Mouse (Mus musculus): Measurements from ENCODE around the gene Fam19a5.
A peak's percentile ranks its signal among the peaks of the same experiment; 100 is the strongest.

The Fam19a5 gene

DNA sequence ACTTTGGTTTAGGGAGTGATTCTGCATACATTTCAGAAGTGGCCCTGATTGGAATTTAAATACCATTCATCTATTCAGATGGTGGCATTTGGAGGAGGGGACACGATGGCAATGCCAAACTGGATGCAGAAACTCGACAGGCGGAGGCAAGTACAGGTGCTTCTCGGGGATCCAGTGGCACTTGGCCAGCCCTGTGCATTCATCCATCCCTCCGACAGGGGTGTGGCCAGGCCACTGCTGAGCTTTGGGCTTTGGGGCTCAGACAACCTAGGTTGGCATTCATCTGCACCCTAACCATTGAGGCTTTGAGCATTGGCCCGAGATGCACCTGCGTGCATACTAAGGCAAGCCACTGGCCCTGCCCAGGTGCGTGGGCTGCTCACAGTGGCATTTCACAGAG lies 52.6 kb downstream of the Fam19a5 start:
- DNase-seq: peak; percentile 54 to 74

DNA sequence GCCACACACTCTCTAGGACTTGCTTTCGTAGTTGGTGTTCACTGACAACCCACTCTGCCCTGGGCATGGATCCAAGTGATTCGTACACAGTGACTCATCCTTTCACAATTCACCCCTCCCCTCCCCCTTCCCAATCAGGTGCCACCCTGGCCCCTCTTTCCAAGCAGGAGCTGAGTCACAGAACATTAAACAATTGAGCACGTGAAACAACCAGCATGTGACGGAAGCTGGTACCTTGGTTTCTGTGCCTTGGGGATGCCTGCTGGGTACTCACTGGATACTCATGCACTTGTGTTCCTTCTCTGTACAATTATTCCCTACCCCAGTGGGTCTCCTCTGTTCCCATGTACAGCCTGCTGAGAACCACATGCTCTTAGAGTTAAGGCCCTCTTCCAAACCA lies 53.0 kb downstream of the Fam19a5 start:
- peak; percentile 68 to 75 for DNase-seq

DNA sequence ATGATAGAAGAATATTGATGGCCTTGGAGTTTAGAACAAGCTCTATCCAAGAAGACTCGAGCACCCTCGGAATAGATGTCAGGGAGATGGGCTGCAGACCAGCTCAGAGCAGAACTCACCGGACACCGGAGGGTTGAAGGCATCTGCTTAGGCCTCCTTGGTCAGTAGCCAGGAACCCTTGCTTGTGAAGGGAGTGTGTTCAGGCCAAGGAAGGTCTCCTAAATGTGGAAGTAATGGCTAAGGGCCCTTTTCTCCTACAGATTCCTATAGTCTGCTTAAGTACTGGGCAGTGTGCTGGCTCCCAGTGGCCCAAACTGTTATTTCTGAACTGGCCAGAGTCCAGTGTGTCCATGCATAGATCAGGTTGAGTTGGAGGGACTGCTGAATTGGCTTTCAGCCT lies 53.7 kb downstream of the Fam19a5 start:
- DNase-seq: peak; percentile 44 to 46

DNA sequence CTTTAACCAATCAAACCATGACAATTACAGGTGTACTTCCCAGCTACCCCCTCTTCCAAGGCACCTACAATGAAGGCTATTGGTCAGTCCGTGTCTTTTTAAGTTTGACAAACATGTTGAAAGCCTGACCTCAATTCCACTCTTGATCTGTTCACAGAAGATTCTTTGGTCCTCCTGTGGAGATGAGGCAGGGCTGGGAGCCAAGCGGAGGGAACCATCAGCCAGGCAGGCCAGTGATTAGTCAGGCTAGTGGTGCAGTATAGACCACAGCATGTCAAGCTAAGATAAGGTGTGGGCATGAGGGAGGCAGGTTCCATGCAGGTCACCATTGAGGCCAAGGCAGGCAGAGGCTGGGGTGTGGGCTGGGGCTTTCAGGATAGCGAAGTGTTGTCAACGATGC lies 54.5 kb downstream of the Fam19a5 start:
- peak; percentile 58 to 66 for DNase-seq

DNA sequence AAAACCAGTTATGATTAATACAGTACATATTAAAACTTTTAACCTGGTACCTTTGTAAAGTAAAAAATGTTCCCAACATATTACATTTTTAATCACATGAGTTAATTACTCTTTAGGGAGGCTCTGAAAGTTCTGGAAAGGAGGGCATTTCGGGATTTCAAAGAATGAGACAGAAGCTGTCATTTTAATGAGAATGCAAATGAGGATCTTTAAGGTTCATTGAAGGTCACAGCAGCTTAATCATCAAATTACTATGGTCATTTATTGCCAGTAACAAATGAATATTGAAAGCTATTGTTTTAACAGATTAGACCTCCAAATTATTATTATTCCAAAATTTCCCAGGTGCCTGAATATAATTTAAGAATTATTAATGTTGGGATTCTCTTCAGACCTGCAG lies 59.2 kb downstream of the Fam19a5 start:
- DNase-seq: no peak

DNA sequence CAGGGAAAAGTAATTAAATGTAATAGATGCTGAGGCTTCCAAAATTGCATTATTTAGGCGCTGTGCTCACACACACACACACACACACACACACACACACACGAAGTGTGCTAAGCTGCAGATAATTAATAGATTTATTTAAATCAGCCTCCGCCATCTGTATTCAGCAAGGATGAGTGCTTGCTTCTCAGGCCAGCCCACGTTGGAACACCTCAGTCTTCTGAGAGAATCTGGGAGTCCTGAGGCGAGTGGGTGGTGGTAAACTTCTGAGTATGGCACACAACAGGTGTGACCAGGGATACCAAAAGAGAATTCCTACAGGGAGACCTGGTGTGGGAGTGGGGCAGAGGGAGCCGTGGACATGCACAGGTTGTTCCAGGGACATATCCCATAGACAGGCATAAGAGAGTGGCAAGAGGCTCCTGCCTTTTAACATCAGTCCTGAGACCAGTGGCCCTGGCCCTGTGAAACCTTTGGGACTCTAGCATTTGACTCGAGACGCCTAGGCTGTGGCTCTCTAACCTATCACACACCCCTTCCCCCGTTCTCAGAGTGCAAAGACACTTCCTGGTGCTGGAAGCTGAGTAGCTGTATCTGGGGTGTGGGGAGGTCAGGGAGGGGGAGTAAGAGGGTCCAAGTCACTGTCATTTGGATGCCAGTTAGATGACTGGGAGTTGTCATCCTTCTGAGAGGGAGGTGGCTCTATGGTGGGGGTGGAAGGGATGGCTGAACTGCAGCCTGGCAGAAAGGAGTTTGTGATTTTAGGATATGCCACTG lies 61.6 kb downstream of the Fam19a5 start:
- no peak for DNase-seq

DNA sequence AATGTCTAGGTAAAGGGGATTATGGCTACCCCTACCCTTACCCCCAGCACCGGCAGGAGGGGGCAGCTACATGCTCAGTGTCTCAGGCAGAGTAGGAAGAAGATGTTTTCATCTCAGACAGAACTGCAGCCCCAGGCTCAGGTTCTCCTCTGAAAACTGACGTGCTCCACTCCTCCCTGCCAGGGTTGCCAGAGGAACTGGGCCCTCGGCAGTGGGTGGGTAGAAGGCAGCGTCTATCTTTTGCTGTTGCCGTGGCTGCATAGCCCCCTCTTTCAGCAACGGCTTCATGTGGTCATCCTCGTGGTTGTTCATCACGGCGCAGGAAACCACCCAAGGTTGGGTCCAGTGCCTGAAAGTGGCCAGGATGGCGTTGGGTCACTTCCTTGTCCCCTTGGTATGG lies 62.6 kb downstream of the Fam19a5 start:
- DNase-seq: no peak

DNA sequence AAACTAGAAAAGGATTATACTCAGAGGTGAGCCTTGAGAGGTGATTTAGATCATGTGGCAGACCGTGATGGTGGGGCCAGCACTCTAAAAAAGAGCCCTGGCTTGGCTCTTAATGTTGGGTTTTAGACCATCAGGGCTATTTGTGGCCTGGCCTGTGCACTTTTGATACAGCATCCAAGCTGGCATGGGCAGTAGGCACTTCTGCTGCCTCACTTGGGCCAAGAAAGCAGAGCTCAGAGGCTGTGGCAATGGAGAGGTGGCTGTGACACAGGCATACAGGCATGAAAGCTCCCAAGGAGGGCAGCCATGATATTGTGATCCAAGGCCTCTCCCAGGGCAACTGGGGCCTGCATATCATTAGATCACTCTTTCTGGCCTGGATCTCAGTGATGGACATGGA lies 65.1 kb downstream of the Fam19a5 start:
- peak; percentile 48 to 56 for DNase-seq

DNA sequence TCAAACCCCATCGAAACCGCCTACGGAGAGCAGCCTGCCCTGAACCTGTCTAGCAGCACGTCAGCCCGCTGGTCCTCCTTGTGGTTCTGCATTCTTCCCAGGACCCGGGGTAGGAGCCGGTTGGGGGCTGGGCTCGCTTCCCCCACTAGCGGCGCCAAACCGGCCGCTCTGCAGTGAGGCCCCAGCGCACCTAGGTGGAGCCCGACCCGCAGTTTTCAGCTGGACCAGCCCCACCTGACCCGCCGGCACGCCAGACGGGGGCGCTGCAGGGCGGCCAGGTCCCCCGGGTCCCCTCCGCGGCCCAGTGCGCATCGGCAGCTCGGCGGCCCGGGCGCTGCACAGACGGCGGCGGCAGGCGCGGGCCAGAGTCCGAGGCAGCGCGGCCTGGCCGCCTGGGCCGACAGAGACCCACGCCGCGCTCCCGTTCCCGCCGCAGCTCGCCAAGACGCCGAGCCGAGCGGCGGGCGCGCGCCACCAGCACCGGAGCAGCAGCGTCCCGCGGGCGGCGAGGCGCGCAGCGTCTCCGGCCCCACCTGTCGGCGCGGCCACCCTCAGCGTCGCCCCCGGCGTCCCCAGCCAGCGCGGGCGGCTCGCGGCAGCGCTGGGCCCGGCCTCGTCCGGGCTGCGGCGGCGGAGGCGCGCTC lies 80.0 kb downstream of the Fam19a5 start:
- DNase-seq: peak; percentile 94 to 96

DNA sequence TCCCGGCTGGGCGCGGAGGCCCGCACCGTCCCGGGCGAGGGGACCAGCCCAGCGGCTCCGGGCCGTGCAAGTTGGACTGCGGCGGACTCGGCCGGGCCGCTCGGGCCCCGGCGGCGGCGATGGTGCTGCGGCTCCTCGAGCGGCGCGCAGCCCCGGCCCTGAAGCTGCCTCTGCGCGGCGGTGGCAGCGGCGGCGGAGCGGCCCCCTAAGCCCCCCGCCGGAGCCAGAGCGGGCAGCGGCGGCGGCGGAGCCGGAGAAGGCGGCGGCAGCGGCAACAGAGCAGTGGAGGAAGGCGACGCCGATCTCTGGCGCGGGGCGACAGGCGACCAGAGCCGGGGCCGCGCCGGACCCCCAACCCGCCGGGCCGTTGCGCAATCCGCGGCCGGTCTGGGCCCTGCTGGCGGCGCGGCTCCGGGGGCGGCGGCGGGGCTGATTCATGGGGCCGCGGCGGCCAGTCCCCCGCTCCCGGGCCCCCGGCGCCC lies 80.6 kb downstream of the Fam19a5 start:
- peak; percentile 57 to 62 for DNase-seq

DNA sequence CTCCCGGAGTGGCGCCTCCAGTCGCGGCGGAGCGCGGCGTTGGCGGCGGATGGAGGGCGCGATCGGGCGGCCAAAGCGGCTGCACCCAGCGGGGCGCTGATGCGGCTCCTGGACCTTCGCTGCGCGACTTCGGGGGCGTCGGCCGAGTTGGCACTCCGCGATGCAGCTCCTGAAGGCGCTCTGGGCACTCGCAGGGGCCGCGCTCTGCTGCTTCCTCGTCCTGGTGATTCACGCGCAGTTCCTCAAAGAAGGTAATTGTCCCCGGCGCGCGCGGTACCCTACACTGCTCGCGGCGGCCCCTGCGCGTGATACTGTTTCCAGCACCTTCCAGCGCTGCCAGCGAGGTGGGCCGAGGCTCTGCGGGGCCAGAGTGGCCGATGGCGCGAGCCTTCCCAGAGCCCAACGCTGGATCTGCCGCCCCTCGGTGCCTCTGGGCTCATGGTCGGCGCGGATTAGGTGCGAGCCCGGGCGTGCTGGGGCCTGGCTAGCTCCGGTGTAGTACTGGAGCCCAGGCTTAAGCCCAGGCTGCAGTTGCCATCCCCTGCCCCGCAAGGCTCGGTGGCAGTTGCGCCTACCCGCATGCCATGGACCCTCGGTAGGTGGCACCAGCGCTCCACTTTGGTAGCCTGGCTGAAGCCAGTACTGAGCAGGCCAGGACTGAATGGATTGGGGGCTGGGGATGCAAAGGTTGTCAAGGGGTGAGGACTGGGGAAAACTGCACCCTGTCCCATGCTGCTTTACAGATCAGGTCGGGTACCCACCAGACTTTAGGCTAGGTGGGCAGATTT lies 81.3 kb downstream of the Fam19a5 start:
- peak; percentile 97 to 98 for DNase-seq

DNA sequence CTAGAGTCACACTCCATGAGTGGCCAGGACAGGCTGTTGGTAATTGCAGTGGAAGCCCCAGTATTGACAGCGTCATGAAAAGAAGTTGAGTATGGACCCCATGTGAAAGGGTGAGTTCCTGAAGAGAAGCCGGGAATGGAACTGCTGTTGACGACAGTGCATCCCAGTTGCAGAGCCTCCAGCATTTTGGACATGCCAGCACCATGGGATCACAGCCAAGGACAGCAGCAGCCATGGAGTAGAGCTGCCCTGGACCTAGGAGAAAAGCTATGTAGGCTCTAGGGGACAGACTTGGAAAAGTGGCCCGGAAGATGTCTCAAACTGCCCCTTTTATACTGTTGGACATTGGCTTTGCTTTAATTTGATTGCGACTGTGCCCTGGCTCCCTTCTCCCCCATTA lies 91.2 kb downstream of the Fam19a5 start:
- DNase-seq: peak; percentile 49 to 72

DNA sequence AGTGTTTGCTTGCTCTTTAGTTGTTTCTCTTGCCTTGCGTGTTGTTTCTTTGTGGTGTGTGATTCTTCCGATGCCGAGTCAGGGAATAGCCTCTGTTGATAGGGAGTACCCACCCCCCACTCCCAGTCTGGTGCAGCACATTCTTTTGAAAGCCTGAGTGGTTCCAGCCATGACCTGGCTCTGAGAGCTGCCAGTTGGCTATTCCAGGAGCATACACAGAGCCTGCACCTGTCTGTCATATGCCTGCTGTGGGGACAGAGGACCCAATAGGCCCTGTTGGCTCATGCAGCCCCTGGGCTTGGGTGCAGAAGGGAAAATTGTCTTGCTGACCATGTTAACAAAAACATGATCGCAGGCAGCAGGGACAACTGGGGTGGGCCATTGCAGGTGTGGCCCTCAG lies 92.3 kb downstream of the Fam19a5 start:
- peak; percentile 64 to 74 for DNase-seq

DNA sequence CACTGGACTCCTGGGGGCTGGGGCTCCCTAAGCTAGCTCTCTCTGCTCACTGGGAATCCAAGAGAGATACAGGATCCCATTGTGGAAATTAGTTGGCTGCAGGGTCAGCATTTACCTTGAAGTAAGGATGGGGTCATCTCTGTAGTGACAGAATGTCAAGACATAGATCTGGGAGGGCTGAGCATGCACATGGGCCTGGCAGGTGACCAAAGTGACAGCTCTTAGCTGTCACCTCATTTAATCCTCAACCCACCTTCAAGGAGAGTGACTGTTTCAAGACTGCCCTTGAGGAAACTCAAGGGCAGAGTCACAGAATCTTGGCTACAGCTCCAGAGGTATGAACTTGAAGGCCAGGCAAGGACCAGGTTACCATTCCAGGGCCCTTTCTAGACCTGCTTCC lies 93.1 kb downstream of the Fam19a5 start:
- DNase-seq: peak; percentile 55 to 67

DNA sequence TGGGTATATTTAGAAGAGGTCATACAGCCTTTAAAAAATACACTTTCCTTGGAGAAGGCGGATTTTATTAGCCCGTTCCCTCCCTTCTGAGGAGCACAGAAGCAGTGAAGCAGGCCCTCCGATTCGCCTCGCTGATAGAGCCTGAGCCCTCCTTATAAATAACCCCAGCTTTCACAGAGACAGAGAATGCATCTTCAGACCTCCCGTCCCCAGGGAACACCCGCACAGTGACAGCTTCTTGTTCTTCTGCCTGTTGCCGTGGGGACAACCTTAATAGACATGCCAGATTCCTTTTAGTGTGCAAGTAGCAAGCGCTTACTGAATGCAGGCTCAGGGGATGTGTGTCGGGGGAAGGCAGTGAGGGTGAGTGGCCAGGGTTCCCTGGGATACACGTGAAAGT lies 94.2 kb downstream of the Fam19a5 start:
- no peak for DNase-seq

DNA sequence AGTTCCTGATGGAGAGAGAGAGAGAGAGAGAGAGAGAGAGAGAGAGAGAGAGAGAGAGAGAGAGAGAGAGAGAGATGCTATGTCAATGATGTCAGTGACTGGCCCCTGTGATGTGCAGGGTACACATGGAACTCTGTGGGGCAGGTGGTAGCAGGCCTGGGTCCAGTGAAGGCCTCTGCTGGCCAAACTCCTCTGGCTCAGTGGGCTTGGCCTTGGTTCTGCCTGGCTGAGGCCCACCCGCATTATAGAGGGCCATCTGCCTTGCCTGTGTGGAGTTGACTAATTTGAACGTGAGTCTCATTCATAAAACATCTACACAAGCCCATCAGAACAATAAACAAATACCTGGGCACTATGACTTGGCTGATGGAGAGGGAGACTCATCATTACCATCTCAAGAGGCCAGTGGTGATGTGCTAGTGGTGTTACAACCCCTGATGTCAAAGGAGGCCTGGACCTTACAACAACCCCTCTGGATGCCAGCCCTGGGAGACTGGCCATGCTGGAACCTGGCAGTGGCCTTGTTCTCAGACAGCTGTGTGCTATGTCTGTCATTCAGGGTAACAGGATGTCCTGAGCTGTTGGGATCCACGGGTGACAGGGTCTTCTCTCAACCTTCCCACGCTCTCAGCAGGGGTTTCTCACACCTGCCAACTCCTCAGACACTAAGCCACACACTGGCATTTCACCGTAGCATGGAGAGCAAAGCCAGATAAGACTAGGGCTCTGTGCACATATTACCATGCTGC lies 102.4 kb downstream of the Fam19a5 start:
- DNase-seq: peak; percentile 87 to 92

DNA sequence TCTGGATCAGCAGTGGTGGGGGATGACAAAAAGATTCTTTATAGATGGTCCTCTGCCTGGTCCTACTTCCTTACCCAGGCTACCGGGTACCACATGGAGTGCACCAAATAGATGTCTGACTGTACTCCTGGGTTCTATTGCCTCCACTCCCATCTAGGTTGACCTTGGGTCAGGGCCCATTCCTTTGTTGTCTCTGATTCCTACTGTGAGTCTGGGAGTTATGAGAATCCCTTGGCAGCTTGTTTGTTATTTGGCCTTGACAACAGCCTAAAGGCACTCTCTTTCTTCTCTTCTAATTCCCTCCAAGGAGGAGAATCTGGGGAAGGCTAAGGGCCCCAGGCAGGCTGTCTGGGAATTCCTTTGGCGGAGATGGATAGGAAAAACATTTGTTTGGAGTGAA lies 105.6 kb downstream of the Fam19a5 start:
- DNase-seq: no peak

DNA sequence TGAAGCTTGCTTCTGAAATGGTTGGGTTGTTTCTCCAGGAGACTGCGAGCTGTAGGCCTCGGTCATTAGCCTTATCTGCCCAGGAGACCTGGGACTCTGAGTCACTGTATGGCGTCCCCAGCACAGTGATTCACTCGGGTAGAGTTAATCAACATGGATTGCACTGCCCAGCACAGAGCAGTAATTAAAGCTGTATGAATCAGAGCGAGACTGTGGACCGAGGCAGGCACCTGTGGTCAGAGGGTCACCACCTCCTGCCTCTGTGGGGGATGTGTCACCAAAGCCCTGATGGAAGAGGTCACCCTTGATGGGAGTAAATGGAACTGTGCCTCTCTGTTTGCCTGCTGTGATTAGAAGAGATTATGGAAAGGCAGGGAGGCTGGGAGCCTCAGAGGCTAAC lies 110.5 kb downstream of the Fam19a5 start:
- DNase-seq: no peak

DNA sequence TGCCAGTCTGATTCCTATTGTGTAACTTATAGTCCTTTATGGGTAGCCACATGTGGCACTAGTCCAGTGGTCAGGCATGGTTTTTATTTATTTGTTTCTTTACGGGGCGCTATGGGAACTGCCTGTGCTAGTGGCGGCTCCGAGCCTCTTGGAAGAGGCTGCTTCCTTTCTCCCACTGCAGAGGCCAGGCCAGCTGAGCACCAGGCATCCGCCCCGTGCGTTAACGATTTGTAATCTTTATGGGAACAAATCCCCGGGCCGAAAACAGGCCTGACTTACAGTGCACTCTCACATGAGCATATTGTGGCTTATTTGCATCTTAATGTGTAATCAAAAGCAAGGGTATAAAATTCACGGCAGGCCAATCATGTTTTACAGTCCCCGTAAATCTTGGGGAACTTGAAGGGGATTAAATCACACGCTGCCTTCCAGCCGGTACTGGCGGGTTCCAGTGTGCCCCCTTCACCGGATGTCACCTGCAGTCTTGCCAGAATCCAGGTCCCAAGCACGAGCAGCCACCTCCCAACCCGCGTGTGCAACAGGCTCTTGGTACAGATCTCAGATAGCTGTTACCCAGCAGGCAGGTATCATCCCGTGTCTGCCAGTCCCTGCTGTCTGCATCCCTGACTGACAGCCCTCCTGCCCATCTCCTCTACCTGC lies 112.5 kb downstream of the Fam19a5 start:
- no peak for DNase-seq

DNA sequence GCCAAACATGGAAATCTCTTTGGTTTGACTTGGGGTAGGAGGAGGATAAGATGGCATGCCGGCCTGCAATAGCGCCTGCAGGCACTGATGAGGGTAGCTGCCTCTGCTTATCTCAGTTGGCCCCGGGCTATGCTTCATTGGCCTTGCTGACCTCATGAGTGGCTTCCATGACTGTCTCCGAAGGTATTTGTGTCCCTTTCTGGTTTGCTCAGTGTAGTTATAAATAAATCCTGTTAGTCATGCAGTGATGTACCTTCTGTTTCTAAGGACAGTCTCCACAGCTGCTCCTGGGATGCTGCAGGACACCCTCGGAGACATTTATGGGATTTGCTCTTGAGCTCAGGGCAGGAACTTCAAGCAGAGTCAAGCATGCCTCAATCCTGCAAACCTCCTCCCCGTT lies 115.6 kb downstream of the Fam19a5 start:
- no peak for DNase-seq

DNA sequence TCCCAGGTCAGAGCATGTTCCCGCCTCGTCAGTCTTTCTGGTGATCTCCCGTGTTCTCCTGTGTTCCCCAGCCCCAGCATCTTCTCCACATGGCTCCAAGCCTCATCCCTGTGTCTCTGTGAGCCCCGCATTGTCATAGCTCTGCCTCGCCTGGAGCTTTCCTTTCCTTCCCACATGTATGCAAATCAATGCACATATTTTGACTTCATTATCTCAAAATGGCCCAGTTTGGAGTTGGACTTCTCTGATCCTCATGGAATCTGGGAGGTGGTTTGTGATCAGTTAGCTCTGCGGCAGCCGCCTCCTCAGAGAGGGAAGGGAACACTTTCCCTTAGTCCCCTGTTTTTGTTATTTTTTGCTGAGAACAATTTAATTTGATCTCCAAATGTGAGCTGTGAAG lies 117.9 kb downstream of the Fam19a5 start:
- DNase-seq: no peak

DNA sequence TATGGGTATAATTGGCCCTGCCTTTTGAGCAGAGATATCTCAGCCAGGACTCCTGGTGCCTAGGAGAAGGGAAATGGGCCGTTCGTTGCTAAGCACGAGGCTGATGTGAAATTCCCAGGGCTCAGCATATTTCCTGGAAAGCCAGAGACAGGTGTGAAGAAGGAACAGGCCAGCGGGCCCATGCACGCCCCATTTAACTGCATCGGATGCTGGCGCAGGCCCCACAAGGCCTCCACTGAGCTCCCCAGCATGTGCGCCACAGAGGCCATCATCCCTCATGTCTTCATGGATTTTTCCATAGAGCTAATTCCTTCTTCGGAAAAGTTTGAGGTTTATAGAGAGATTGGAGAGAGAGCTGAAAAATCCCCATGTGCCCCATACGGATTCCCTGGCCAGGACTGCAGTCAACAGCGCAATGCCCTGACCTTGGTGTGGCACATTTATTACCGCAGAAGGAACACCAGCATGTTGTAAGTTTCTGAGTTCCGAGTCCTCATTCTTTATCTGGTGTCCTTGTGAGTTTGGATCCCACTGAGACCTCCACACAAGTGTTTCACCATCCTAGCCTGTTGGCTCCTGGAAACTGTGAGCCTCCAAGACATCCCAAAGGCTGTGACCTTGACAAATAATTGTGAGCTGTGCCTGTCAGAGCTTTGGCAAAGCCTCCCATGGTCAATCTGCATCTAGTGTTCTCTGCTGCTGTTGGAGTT lies 122.1 kb downstream of the Fam19a5 start:
- peak; percentile 58 to 64 for DNase-seq

Data from cerebellum, postnatal 10 days (tissue).